Mouse (Mus musculus): ENCODE measurements around the gene Rrbp1.
A peak's percentile ranks its signal among the peaks of the same experiment; 100 is the strongest.

Gene Rrbp1

DNA sequence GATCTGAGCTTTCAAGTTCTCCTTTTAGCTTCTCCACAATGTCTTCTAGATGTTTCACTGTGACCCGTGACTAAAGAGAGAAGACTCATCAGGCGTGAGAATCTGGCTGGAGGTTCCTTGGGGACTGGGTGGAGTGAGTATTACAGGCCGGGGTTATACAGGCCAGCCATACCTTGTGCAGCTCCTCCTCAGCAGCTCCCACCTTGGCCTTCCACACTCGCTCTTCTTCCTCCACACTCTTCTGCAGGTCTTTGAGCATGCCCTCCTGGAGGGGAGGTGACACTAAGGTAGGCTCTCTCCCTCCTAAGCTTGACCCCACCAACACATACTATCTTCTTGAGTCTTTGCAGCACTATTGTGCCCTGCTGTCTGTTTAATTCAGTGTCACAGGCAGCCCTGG lies 57.1 kb downstream of the Rrbp1 start:
- no peak for DNase-seq (ENCODE audit: low spot score)

DNA sequence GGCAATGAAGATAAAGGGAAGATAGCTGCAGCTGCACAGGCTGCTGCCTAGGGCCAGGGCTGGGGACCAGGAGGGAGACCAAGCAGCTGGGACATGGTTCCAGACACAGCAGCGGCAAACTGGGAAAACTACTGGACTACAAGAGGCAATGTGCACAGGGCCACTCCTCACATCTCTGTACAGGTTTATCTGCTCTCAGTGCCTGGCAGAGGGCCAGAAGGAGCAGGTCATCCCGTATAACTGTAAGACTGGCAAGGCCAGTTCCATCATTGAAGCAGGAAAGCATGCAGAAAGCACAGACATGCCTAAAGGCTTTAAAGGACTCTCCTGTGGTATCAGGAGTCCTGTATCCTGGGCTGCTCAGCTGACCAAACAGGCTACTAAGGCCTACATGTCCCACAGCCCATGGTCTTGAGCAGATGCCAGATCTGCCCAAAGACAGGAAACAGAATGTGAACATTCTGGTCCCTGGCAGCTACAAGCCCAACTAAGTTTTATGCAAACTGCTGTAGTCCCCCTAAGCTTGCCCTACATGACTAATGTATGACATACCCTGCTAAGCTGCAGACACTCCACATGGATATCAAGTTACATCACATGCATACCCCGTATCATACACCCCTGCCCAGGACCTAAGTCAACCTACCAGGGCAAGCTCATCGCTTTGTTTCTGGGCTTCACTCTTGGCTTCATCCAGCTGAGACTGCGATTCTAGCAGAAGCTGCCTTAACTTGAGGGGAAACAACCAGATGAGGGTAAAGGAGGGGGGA lies 59.3 kb downstream of the Rrbp1 start:
- DNase-seq (ENCODE audit: low spot score) = no peak

DNA sequence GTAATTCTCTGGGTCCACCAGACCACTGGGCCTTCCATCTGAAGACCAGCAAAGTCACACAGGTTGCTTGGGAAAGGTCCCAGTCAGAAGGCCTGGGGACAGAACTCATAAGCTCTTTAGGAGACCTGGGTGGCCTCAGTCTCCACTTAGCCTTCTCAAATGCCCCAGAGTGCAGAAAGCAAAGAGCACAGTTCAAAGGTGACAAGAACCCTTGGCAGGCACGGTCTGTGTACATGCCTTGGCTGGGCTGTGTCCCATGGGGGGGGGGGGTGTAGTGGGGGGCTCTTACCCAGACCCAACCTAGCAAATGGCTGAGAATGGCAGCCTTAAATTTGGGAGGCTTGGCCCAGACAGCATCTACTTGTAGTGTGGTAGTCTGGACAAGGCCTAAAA lies 60.0 kb downstream of the Rrbp1 start:
- no peak for DNase-seq (ENCODE audit: low spot score)

DNA sequence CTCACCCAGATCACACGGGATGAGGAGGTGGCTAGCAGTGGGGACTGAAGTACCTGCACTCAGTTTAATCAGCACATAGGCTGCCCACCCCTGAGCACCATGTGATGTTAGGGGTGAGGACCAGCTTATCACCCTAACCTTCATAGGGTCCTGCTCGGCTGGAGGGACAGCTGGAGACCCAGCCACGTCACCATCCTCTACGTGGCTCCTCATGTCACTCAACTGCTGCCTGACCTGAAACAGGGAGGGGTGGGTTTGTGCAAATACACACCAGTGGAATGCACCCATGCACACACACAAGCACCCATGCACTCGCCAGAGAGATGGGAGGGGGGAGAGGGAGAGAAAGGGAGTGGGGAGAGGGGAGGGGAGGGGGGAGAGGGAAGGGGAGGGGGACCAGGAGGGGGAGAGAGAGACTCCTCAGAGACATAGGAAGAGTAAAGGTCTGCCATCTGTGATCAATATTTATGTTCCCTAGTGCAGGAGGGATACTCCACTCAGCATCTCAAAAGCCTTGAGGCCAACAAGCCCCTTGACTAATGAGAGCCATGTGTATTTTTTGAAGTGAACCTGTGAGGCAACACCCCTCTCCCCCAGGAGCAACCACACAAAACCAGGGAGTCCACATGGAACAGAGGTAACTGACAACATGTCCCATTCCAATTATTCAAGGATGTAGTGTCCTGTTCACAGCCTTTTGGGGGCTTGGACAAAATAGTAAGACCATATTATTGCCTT lies 60.6 kb downstream of the Rrbp1 start:
- DNase-seq (ENCODE audit: low spot score) = no peak

DNA sequence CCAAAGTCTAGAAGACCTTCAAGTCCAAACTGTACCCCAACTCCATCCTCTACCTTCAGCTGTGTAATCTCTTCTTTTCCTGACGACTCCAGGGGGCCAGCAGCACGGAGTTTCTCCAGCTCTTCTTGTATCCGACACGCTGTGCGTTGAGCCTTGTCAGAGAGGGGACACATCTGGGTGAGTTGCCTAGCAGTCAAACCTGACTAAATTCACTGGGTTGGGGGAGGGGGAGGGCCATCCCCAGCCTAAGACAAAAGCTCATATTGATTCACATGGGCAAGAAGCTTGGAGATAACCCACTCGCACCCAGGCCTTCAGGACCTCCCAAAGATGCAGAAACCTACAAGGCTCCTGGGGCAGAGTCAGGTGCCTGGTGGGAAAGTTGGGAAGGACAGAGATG lies 61.8 kb downstream of the Rrbp1 start:
- no peak for DNase-seq (ENCODE audit: low spot score)

DNA sequence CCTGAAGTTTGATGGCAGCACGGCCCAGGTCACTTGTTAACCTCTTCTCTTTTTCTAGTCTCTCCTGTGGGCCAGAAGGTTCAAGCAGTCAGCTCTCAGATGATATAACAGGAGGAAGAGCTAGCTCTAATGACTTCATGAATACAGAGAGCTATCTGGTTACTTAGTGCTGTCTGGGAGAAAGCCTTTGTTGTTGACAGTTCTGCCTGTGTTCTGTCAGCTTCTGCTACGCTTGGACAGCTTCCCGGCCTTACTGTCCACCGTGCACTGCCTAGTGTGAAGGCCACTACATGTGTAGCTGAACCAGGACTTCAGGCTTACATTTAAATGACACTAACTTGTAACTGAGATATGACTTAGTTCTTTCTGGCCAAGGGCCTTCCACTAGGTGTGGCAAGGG lies 62.6 kb downstream of the Rrbp1 start:
- no peak for DNase-seq (ENCODE audit: low spot score)

DNA sequence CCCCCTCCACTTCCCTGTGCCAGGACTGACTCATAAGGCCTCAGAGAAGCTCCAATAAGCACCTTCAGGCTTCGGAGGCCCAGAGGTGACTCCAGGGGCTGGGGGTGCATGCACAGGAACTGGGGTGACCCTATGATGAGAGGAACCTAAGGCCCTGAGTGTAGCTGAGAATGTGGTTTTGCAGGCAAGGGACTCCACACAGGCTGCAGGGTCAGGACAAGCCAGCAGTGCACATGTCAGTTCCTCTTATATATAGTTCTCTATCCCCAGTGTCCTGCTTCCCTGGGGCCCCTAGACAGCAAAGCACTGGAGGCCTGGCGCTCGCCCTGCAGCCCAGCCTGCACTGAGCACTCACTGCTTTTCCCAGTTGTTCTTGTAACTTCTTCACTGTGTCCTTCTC lies 63.1 kb downstream of the Rrbp1 start:
- DNase-seq (ENCODE audit: low spot score) = no peak

DNA sequence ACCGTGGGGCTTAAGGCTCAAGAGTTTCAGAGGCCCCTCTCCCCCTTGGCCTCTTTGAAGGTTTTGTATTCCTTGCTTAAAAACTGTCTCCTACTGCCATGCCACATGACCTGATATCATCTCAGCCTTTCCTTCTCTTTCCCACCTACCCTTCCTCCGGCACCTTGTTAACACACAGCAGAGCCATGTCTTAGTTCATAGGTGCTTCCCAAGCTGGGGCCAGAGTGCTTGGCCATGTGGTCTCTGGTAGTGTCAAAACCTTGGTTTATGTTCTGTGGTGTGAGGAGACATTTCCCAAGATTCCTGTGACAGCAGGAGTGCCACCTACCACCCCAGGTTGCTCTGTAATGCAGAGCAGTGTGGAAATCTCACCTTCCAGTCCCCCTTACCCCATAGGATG lies 64.7 kb downstream of the Rrbp1 start:
- no peak for DNase-seq (ENCODE audit: low spot score)

DNA sequence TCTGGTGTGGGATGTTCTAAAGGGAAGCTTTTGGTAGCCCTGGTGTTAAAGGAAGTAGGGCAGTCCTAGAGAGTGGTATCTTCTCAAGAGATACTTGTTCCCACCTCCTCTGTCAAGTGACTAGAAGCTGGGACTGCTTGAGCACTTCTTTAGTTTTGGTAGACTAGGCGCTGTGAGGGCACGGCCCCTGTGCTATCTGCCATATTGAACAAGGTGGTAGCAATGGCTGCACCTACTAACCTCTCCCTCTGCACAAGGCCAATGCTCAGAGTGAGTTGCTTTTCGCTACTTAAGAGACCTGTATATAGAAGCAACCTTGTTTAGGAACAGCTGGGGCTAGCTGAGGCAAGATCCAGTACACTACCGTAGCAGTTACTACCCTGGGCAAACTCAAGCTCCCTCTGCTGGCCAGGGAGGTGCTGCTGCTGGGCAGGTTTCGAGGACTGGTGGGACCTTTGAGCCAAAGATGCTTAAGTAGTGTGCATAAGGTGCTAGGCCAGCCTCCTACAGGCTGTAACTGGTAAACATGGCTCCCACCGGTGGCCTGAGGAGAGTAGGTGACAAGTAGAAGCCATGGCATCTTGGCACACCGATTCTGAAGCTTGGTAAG lies 65.5 kb downstream of the Rrbp1 start:
- no peak for DNase-seq (ENCODE audit: low spot score)

DNA sequence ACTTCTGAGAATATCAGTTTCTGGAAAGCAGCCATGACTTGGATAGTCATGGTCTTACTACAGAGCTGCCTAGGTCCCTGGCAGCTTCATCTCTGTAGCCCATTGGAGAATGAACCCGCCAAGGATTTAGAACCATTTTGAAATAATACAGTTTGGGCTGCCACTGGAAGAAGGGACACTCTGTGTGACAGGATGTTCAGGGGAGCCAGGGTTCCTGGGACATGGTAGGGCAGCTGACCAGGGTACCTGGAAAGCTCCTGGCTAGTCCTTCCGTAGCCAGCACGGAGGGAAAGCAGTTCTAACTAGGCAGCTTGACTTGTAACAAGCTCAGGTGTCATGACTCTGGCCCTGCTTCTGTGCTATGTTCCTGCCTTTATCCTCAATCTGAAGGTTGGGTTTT lies 66.3 kb downstream of the Rrbp1 start:
- no peak for DNase-seq (ENCODE audit: low spot score)

DNA sequence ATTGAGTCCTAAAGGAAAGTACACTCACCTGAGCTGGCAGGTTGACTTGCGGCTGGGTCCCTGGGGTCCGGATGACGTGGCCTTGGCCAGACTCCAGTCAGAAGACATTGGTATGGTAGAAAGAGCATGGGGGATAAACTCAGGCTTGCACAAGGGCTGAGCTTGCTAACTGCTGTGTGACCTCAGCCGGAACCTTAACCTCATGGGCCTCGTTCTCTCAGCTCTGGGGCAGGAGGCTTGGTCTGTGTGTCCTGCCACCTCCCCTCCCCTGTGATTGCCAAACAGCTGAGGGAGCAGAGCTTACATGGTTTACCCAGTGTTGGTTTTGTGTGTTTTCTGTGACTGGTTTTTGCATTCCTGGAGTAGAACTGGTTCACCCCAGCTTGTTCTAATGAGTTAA lies 70.7 kb downstream of the Rrbp1 start:
- no peak for DNase-seq (ENCODE audit: low spot score)

DNA sequence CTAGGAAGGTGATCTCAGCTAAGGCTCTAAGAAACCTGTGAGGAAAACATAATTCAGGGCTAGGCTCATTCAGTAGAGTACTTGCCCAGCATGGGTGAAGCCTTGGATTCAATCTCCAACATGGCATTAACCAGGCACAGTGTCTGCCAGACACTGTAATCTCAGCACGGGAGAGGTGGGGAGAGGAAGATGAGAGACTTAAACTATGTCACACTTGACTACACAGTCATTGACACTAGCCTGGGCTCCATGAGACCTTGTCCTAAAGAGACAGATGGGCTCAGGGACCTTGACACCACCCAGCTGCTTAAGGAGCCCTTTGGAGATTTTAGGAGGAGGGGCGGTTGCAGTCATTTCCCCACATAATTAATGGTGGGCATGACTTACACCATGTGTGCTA lies 73.2 kb downstream of the Rrbp1 start:
- DNase-seq (ENCODE audit: low spot score) = no peak

DNA sequence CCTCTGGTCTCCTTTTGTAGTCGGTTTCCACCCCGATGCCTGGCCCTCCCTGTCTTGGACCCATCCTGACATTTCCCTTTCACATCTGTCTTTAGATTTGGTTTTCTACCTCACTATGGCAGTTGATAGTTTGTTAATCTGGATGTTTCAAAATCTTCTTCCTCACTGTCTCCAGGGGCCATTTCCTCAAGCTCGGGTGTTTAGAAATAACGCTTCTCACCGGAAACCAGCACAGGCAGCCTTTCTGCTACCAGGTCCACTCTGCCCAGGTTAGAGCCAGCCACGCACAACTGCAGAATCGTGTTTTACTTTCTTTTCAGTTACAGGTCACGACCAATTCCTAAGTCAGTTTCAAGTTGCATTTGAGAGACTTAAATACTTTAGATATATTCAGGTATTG lies 76.6 kb downstream of the Rrbp1 start:
- DNase-seq (ENCODE audit: low spot score) = no peak

DNA sequence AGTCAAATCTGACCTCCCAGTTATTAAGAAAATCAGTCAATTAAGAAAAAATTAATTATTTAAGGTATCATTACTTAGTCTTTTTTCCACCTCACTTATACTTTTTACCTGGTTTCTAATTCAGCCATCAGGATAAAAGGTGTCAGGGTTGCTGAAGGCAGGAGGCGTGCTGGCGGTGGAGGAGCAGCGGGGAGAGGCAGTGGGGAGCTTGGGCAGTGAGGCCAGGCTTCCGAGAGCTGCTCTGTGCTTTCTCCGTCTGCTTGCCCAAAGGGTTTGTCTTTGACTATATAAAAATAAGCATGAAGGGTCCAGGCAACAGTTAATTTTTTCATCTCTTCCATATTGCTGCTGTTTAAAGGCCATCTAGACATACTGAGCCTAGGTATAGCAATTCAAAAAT lies 77.5 kb downstream of the Rrbp1 start:
- DNase-seq (ENCODE audit: low spot score) = no peak

DNA sequence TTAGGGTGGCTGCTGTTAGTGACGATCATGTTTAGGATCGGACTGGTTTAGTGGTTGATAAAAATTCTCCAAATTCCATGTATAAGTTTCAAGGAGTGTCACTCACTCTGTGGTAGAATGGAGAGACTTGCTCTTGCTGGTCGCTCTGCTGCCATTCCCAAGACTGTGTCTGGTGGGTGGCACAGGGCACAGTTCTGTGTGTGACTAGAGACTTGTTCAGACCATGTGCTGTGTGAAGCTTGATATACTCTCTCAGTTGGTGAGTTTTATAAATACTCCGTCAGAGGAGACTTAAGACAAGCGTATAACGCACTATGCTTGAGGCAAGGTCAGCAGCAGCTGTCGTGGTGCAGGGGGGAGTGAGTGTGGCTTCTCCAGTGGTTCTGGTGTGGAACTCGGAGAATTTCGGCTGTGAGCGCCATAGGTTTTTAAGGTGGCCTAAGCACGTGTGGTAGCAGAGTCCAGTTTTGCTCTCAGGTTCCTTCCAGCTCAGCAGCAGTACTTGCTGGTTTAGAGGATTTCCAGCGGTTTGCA lies 78.7 kb downstream of the Rrbp1 start:
- DNase-seq (ENCODE audit: low spot score) = no peak

DNA sequence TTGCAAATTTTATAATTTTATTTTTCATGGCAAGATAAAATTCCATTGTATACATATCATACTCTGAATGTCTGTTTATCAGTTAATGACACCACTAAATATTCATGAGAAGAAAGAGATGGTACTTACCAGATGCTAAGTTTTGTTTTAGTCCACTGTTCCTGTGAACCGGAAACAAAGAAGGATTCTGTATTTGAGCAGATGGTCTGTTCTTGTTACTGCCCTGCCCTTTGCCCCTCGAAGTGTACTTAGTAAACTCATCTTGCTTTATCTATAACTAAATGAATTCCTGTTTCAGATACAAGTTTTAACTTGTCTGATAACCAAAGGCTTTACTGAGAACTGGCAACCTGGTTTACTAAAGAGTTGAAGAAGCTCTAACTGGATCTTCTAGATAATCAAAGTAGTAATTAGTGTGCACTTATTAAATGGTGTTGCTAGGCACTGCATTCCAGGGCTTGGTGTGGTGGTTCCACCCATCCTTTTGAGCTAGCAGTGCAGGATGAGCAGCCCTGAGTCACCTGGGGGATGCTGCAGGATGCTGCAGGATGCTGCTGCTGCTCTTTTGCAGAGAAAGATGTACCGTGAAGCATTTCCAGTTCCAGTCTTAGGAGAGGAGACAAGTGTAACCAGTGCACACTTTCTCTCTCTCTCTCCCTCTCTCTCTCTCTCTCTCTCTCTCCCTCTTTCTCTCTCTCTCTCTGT lies 81.3 kb downstream of the Rrbp1 start:
- no peak for DNase-seq (ENCODE audit: low spot score)

DNA sequence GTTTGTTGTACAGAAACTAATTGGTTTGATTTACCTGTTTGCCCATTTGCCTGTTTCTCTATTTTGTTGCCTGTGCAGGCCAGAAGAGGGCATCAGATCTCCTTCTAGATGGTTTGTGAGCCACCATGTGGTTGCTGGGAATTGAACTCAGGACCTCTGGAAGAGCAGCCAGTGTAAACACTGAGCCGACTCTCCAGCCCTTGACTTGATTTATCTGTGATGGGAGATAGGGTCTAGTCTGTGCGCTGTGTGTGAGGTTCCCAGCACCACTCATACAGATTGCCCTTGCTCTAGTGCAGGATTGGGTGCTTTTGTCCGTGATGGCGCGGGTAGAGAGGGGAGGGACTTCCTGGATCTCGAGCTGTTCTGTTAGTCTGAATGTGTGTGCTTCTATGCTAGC lies 85.2 kb downstream of the Rrbp1 start:
- no peak for DNase-seq (ENCODE audit: low spot score)

DNA sequence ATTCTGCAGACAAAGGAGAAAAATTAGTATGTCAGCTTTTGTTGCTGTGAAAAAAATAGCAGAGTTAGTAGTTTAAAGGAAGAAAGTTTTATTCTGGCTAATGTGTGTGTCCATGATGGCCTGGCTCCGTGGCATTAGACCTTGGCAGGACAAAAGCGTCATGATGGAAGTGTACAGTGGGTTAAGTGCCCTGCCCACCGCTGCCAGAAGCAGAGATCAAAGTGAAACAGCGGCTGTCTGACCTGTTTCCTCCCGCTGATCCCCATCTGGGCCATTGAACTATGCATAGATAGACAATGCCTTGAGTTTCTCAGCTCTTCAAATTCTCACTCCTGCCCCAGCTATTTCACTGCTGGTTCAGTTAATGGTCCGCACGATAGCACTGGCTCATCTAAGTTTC lies 87.0 kb downstream of the Rrbp1 start:
- no peak for DNase-seq (ENCODE audit: low spot score)

DNA sequence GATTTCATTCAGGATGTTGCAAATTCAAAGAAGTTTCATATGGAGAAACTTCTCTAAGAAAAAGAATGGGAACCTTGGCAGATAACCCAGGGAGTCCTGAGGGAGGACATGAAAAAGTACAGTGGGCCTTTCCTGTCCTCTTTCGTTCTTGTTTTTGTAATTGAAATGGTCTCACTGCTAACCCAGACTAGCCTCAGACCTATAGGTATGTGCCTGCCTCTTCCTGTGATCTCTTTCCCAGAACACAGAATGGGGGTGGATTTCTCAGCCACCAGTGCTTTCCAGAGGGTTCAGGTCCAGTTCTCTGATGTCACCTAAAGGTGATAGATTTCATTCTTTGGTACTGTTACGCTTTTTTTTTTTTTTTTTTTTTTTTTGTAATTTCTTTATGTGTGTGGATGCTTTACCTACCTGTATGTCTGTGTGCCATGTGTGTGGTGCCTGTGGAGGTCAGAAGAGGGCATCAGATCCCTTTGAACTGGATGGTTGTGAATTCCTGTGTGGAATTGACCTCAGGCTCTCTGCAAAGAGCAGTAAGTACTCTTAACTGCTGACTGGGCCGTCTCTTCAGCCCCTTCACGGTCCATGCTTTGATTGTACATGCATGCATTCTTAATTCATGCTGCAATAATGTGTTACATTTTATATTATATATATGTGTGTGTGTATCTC lies 92.1 kb downstream of the Rrbp1 start:
- peak; percentile 29 for DNase-seq (ENCODE audit: low spot score)

DNA sequence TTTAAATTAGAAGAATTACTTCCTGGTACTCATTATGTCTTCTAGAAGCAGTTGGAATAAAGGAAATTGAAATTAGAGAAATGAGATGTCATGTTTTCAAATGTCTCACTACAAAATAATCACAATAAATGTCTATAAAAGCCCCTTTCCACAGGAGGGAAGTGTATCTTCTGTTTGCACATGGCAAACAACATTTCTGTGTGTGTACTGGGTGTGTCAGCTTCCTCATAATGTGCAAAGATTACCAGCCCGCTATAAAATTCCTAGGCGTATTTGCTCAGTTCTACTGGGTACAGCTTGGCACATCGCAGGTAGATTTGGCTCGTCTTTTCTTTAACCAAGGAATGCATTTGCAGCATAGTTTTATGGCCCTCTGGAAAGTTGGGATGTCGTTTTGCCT lies 93.4 kb downstream of the Rrbp1 start:
- no peak for DNase-seq (ENCODE audit: low spot score)

DNA sequence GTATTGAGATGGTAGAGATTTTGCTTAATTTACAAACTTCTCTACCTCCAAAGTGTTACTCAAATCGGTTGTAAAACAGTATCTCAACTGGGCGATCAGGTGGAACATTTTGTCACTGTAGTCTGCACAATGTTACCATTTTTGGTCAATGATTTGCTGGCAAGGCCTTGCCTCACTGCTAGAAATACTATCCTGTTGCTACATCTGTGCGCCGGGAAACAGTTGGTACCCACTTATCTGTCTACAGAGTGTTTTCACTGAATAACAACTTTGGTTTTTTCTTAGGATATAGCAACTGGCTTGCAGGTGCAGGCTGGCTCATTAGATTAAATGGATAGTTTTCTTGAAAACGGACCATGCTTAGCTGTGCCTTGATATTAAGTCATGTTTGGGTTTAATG lies 94.8 kb downstream of the Rrbp1 start:
- DNase-seq (ENCODE audit: low spot score) = peak; percentile 34

DNA sequence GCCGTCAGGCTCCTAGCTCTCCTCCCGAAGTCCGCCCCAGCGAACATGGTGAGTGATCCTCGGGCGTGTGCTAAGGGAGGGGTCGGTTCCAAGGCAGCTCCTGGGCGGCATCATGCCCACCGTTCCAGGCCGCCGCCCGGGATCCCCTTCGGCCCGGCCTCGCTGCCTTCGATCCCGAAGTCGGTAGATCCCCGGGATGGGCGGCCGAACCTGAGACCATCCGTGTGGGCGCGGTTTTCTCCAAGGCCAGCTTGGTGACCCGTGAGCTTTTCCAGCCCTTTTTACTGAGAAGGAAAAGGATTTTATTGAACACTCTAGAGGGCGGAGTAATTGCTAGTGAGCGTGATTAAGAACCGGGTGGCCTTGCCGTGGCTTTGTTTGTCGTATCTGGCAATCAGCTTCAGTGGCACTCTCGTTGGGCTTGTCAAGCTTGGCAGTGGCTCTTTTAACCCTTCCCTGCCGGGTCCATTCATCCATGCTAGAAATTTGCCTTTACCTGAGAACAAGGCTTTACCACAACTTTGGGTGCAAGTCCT lies 95.4 kb downstream of the Rrbp1 start:
- peak; percentile 78 for DNase-seq (ENCODE audit: low spot score)

All from embryo, embryonic 10.5 days (tissue).